Mouse (Mus musculus): ENCODE results near the gene Hcrtr1. TPM values are rescaled to one million over a fixed set of nuclear protein-coding genes. Genes with fewer than 3 reads are reported as not detected.

The Hcrtr1 gene
- polyA plus RNA-seq, 1 experiment from 2014 or later, result 0.28 TPM

- Histone ChIP-seq H3K9ac (ENCODE audit: low read length) (no peak overlapping the region), H3K27ac (ENCODE audit: low read depth, low read length) (no peak overlapping the region), H3K4me2 (ENCODE audit: low read depth, low read length, severe bottlenecking) (no peak overlapping the region), H3K27me3 (ENCODE audit: control insufficient read depth, insufficient read depth, low read length) (peaks cover 2% of the 10 kb centered on the region; the same call in 1 of the 2 replicates), H3K9me3 (ENCODE audit: control insufficient read depth, low read length) (no peaks in the 10 kb centered on the region), H3K4me3 (ENCODE audit: low read depth, low read length) (no peak overlapping the region), H3K4me1 (replicated peaks; ENCODE audit: control insufficient read depth, insufficient read depth, low read length) (no peaks in the 10 kb centered on the region; the same call in 1 of the 2 replicates), H3K36me3 (ENCODE audit: control insufficient read depth, insufficient read depth, low read length) (no peaks in the 10 kb centered on the region)
- DNase-seq (ENCODE audit: low spot score), result no peak
- no peak for ATAC-seq (replicated peaks; ENCODE audit: low FRiP score)
- 72% methylated on average over 12 of the region's 12 CpGs for WGBS
These were observed 53.8 kb downstream of the Hcrtr1 start for GRCm38 (mm10) chr4:130085246-130085820.

GRCm38 (mm10) chr4:130084331-130084945, 54.7 kb downstream of the Hcrtr1 start:
- Histone ChIP-seq H3K9ac (ENCODE audit: low read length) (no peak overlapping the region), H3K4me2 (ENCODE audit: low read depth, low read length, severe bottlenecking) (no peak overlapping the region), H3K27ac (ENCODE audit: low read depth, low read length) (no peak overlapping the region), H3K36me3 (ENCODE audit: control insufficient read depth, insufficient read depth, low read length) (no peaks in the 10 kb centered on the region), H3K9me3 (ENCODE audit: control insufficient read depth, low read length) (no peaks in the 10 kb centered on the region), H3K27me3 (ENCODE audit: control insufficient read depth, insufficient read depth, low read length) (peaks cover 2% of the 10 kb centered on the region; the same call in 1 of the 2 replicates), H3K4me1 (replicated peaks; ENCODE audit: control insufficient read depth, insufficient read depth, low read length) (no peaks in the 10 kb centered on the region; the same call in 1 of the 2 replicates), H3K4me3 (ENCODE audit: low read depth, low read length) (no peak overlapping the region)
- WGBS, result 45% methylated on average over 7 of the region's 7 CpGs
- ATAC-seq (replicated peaks; ENCODE audit: low FRiP score) (no peak), DNase-seq (ENCODE audit: low spot score) (no peak)

- Histone ChIP-seq H3K27ac (ENCODE audit: low read depth, low read length) (no peak overlapping the region), H3K9me3 (ENCODE audit: control insufficient read depth, low read length) (no peaks in the 10 kb centered on the region), H3K4me1 (replicated peaks; ENCODE audit: control insufficient read depth, insufficient read depth, low read length) (no peaks in the 10 kb centered on the region; the same call in 1 of the 2 replicates), H3K27me3 (ENCODE audit: control insufficient read depth, insufficient read depth, low read length) (no peaks in the 10 kb centered on the region), H3K4me2 (ENCODE audit: low read depth, low read length, severe bottlenecking) (no peak overlapping the region), H3K36me3 (ENCODE audit: control insufficient read depth, insufficient read depth, low read length) (no peaks in the 10 kb centered on the region), H3K4me3 (ENCODE audit: low read depth, low read length) (no peak overlapping the region), H3K9ac (ENCODE audit: low read length) (no peak overlapping the region)
- ATAC-seq (replicated peaks; ENCODE audit: low FRiP score) (no peak), DNase-seq (ENCODE audit: low spot score) (no peak)
- WGBS, result 66% methylated on average over 9 of the region's 9 CpGs
These were observed 56.9 kb downstream of the Hcrtr1 start for GRCm38 (mm10) chr4:130082211-130082610.

GRCm38 (mm10) chr4:130081345-130082190, 57.6 kb downstream of the Hcrtr1 start:
- WGBS, result 78% methylated on average over 19 of the region's 19 CpGs
- Histone ChIP-seq H3K4me3 (ENCODE audit: low read depth, low read length) (no peak overlapping the region), H3K9ac (ENCODE audit: low read length) (no peak overlapping the region), H3K36me3 (ENCODE audit: control insufficient read depth, insufficient read depth, low read length) (no peaks in the 10 kb centered on the region), H3K27me3 (ENCODE audit: control insufficient read depth, insufficient read depth, low read length) (no peaks in the 10 kb centered on the region), H3K4me1 (replicated peaks; ENCODE audit: control insufficient read depth, insufficient read depth, low read length) (no peaks in the 10 kb centered on the region; the same call in 1 of the 2 replicates), H3K9me3 (ENCODE audit: control insufficient read depth, low read length) (no peaks in the 10 kb centered on the region), H3K27ac (ENCODE audit: low read depth, low read length) (no peak overlapping the region), H3K4me2 (ENCODE audit: low read depth, low read length, severe bottlenecking) (no peak overlapping the region)
- DNase-seq (ENCODE audit: low spot score), result no peak
- no peak for ATAC-seq (replicated peaks; ENCODE audit: low FRiP score)

Other genes with a start within 250 kb of the Hcrtr1 start
- gene Spocd1, start 210.1 kb downstream of the Hcrtr1 start, polyA plus RNA-seq (2014; fragmentation: Nextera tagmentation; extraction: Ambion mirVana), result 0.05 TPM in 1 of 2 replicates, not detected in the other
- 3.6 and 8.2 TPM in 2 replicates for gene Adgrb2, start 154.5 kb downstream of the Hcrtr1 start, polyA plus RNA-seq (2014; fragmentation: Nextera tagmentation; extraction: Ambion mirVana)
- 5.9 and 6.3 TPM in 2 replicates for gene Col16a1, start 91.5 kb downstream of the Hcrtr1 start, polyA plus RNA-seq (2014; fragmentation: Nextera tagmentation; extraction: Ambion mirVana)
- 62.7 and 75.8 TPM in 2 replicates for gene Pef1, start 36.8 kb downstream of the Hcrtr1 start, polyA plus RNA-seq (2014; fragmentation: Nextera tagmentation; extraction: Ambion mirVana)
- 7.6 and 7.9 TPM in 2 replicates for gene Tinagl1, start 35.8 kb upstream of the Hcrtr1 start, polyA plus RNA-seq (2014; fragmentation: Nextera tagmentation; extraction: Ambion mirVana)
- 0.39 TPM in 1 of 2 replicates, not detected in the other for gene Gm853, start 83.0 kb upstream of the Hcrtr1 start, polyA plus RNA-seq (2014; fragmentation: Nextera tagmentation; extraction: Ambion mirVana)
- 83.4 and 86.8 TPM in 2 replicates for gene Serinc2, start 139.8 kb upstream of the Hcrtr1 start, polyA plus RNA-seq (2014; fragmentation: Nextera tagmentation; extraction: Ambion mirVana)
- 10.7 and 10.9 TPM in 2 replicates for gene Fabp3, start 169.2 kb upstream of the Hcrtr1 start, polyA plus RNA-seq (2014; fragmentation: Nextera tagmentation; extraction: Ambion mirVana)
- not detected in 2 replicates for gene Gm10570, start 169.3 kb upstream of the Hcrtr1 start, polyA plus RNA-seq (2014; fragmentation: Nextera tagmentation; extraction: Ambion mirVana)
- gene Zcchc17, start 220.6 kb upstream of the Hcrtr1 start, polyA plus RNA-seq (2014; fragmentation: Nextera tagmentation; extraction: Ambion mirVana), result 71.0 and 77.0 TPM in 2 replicates
- 214 and 238 TPM in 2 replicates for gene Snrnp40, start 220.8 kb upstream of the Hcrtr1 start, polyA plus RNA-seq (2014; fragmentation: Nextera tagmentation; extraction: Ambion mirVana)

Data from forebrain, embryonic 11.5 days (tissue).